Mouse (Mus musculus): ENCODE measurements at regions not wholly inside any gene's neighbourhood (a gene's known extent, or its start where the extent isn't known, plus 50 kb on each side); places are given as distances from the start of the nearest gene placed in this dataset.

DNA sequence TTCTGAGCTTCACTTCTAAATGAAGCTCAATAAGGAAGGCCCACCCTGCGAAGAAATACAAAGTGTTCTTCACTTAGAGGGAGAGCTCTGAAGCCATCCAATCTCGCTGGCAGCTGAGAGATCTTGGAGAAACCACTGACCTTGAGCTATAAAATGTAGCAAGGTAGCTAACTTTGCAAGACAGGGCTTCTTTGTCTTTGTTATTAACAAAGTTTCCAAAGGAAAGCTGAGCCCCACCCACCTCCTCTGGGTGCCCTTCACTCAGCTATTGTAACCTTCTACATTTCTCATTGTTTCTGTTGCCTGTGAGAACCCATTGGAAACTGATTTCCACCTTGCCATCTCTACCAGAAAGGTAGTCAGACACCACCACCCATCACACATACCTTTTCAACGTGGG is 57.2 kb upstream of the Usp9x start:
- DNase-seq = no peak

- no peak for DNase-seq
Measured at GRCm38 (mm10) chrX:13013086-13013485, 58.2 kb upstream of the Usp9x start.

DNA sequence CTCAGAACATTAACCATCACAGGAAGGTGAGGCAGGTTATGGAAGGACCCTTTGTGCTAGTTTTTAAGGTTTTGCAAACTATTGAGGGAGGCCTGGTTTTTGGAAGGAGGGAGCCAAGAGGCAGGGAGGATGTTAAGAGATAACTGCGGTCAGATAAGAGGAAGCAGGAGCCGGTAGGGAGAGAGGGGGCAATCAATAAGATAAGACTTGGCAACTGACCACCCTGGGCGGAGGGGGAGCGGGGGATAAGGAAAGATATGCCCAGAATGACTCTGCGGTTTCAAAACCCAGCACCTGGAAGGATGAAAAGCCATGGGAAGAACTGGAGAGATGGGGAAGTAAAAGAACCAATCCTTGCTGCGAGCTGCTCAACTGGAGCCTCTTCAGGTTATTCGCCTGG is 80.5 kb upstream of the Usp9x start:
- DNase-seq = no peak

GRCm38 (mm10) chrX:12977676-12978075 is 93.6 kb upstream of the Usp9x start:
- DNase-seq = no peak

DNA sequence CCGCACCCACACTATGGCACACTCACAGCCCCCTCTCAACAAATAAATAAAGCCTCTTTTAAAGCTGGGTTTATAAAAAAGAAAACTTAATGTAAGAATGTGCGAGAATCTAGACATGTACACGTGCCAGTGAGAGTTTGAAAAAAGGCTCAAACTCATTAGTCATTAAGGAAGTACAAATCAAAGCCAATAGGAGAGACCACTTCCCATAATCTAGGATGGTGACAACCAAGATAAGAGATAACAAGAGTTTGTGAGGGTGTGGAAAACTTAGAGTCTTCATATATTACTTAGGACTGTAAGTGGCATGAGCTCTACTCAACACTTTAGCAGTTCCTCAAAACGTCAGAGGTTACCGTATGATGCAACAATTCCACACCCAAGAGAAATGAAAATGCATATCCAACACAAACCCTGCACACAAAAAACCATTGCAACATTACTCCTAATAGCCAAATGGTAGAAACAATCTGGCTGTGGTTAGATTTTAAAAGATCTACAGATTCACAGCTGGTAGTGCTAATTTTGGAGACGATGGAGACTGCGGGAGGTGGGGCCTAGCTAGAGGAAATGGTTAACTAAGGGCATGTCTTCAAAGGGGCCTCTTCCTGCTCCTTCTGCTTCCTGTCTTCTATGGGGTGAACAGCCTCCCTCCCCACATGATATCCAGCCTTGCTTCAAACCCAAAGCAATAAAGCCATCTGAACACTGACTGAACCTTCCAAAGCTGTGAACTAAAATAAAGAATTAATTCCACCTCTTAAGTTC is 102.1 kb upstream of the Usp9x start:
- no peak for DNase-seq

- no peak for DNase-seq
Measured at GRCm38 (mm10) chrX:12959467-12960314, 111.6 kb upstream of the Usp9x start.

DNA sequence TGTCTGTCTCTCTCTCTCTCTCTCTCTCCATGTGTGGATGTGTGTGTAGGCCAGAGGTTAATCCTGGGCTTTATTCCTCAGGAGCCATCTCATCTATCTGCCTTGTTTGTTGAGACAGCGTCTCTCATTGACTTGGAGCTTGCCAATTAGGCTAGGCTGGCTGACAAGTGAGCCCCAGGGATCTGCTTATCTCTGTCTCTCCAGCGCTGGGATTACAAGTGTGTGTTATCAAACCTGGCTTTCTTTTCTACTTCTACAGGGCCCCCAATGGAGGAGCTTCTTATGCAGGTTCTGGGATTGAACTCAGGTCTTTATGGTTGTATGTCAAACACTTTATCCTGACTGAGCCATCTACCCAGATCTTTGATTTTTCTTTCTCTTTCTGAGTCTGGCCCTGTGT is 112.4 kb upstream of the Usp9x start:
- DNase-seq = no peak

DNA sequence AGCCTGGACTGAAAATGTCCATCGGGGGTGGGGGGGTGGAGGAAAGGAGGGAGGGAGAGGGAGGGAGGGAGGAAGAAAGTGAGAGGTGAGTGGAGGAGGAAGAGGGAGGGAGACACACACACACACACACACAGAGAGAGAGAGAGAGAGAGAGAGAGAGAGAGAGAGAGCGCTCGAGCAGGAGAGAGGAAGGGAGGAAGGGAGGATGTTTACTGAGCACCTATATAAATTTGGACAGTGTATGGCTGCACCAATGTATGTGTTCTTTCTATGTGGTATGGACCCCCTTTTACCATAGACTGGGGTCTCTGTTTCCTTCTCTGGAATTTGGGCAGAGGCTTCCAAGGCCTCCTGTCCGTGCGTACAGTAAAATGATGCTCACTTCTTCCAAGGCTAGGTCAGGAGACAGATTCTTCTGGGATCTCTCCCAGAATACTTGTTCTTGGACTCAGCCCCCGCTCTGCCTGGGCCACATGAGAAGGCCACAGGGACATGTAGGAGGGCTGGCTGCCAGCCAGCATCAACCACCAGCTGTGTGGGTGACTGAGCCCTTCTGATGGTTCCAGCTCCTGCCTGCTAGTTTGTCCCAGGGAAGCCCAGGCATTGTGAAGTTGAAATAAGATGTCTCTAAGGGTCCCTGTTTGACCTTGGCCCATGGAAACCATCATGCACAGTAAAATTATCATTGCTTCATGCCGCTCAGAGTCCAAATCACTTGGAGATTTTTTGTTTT is 120.2 kb upstream of the Usp9x start:
- DNase-seq = no peak

DNA sequence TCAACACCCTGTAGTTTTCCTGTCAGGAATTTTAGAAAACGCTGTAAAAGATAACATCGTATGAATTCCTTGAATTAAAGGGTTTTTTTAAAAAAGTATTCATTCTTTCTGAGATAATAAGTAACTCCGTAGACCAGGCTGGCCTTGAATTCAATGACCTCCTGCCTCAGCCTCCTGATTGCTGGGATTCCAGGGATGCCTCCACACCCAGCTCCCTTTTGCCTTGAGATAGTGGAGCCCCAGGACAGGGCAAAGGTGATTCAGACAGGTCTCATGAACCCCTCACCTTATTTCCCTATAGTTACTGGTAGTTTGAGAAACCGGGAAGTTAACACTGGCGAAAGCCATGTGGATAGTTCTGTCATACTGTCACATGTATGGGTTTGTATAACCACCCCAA is 128.8 kb upstream of the Usp9x start:
- no peak for DNase-seq

GRCm38 (mm10) chrX:12936406-12937172 is 134.7 kb upstream of the Usp9x start:
- DNase-seq = peak; percentile 34

- DNase-seq = no peak
Measured at GRCm38 (mm10) chrX:12933294-12933807, 137.9 kb upstream of the Usp9x start.

- no peak for DNase-seq
Measured at GRCm38 (mm10) chrX:12930242-12930641, 141.1 kb upstream of the Usp9x start.

- DNase-seq = no peak
Measured at GRCm38 (mm10) chrX:12927797-12928589, 143.3 kb upstream of the Usp9x start.

DNA sequence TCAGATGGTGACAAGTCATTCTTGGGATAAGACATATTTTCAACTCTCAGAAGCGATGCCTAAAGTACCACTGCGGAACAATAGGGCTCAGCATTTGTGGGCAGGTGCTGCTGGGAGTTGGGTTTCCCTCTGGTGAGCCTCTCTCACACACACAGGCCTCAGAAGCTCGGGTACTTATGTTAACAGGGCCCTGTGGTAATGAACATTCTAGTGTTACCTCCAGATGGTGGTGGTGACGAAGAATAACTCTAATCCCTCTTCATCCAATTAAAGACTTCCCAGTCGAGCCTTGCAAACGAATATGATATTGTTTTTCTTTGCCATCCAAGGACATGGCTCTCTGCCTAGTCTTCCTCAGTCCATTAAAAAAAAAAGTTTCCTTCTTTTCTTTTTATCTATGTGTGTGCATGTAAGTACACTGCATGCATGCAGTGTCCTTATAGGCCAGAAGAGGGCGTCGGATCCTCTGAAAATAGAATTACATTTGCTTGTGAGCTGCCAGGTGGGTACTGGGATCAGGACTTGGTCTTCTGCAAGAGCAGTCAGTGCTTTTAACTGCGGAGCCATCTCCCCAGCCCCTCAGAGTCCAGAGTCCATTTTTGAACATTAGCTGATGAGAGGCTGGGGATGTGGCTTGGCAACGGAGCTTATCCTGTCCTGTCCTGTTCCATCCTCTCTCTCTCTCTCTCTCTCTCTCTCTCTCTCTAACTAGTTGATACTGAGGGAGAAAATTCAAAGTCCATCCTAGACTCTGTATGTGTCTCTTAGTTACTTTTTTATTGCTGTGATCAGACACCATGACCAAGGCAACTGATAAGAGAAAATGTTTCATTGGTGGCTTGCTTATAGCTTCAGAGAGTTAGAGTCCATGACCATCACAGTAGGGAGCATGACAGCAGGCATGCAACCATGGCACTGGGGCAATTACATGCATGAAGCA is 146.3 kb upstream of the Usp9x start:
- DNase-seq = no peak

GRCm38 (mm10) chrX:12919576-12919975 is 151.7 kb upstream of the Usp9x start:
- no peak for DNase-seq

- DNase-seq = no peak
Measured at GRCm38 (mm10) chrX:12917105-12917504, 154.2 kb upstream of the Usp9x start.

- DNase-seq = no peak
Measured at GRCm38 (mm10) chrX:12916684-12917083, 154.6 kb upstream of the Usp9x start.

DNA sequence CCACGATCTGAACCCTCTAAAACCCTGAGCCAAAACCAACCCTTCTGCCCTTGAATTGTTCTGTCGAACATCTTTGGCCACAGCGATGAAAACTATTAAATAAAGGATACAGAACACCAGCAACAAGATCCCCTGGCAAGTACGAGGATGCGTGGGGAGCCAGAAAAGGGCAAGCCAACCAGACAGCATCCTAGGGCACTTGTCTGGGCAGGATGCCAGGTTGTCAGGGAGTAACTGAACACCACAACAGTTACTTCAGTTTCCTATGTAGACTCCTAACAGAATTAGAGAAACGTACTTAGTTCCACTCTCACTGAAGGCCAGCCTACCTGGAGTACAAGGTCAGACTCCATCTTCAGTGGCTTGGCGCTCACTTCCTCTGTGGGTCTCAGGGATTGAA is 138.4 kb upstream of the Med14 start:
- DNase-seq = no peak

DNA sequence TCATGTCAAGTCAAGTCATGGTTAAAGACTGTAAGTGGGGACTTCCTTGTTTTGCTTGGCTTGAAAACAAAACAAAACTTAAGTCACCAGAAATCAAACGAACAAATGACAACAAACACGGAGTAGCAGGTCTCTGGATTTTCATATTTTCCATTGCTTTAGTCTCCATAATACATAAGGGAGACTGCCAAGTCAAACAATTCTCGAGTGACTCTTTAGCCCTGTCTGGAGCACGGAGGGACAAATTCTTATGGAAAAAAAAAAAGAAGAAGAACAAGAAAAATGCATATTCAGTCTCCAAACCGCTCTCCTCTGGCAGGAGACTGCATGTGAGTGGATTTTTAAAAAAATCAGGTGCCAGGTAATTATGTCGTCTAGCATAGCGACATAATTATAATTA is 129.6 kb upstream of the Med14 start:
- no peak for DNase-seq

DNA sequence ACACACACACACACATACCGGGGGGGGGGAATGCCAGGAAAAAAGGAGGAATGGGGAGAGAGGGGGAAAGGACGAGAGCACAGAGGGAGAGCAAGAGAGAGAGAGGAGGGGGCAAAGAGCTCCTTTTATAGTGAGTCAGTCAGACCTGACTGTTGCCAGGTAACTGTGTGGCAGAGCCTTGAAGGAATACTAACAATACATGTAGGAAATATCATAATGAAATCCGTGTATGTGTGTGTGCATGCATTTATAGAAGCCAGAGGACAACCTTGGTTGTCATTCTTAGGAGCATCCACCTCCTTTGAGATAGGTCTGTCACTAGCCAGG is 127.6 kb upstream of the Med14 start:
- DNase-seq = no peak

Measured in cerebellum, adult 8-10 months (tissue).